Mouse (Mus musculus) liver, embryonic 15.5 days (tissue): ENCODE measurements around the gene Med13. TPM values are rescaled to one million over a fixed set of nuclear protein-coding genes. Genes with fewer than 3 reads are reported as not detected.
"Not testable (repeated sequence)": the region's sequence is repeated elsewhere in the genome, so short reads cannot be mapped to it uniquely, and the experiment has no call there.

ENCODE experiments used
- ATAC-seq: fragments of 200-750 bp; cut with Nextera tagmentation; 2 replicates; pipeline ENCODE4 v1.8.0; 2017; ENCODE audit warnings: moderate number of reproducible peaks, mild to moderate bottlenecking, moderate library complexity; ENCODE audit not compliant: insufficient read depth
- H3K27ac ChIP-seq: fragments of 300-500 bp; sonication (generic); replicated peaks from 2 replicates; pipeline ENCODE4 v1.5.1; 2015; ENCODE audit warnings: mild to moderate bottlenecking, inconsistent platforms
- H3K27me3 ChIP-seq: fragments of 300-500 bp; sonication (generic); 2 replicates; pipeline ENCODE4 v1.6.1; 2015; ENCODE audit warnings: mild to moderate bottlenecking, inconsistent platforms
- H3K36me3 ChIP-seq: fragments of 300-500 bp; sonication (generic); replicated peaks from 2 replicates; pipeline ENCODE4 v1.6.1; 2015; ENCODE audit warnings: moderate library complexity, mild to moderate bottlenecking, inconsistent platforms
- H3K4me1 ChIP-seq: fragments of 300-500 bp; sonication (generic); replicated peaks from 2 replicates; pipeline ENCODE4 v1.6.1; 2015; ENCODE audit warnings: inconsistent platforms
- H3K4me2 ChIP-seq: fragments of 300-500 bp; sonication (generic); 2 replicates; pipeline ENCODE4 v1.6.1; 2015; ENCODE audit warnings: moderate library complexity, mild to moderate bottlenecking, inconsistent platforms
- H3K4me3 ChIP-seq: fragments of 300-500 bp; sonication (generic); replicated peaks from 2 replicates; pipeline ENCODE4 v1.5.1; 2015; ENCODE audit warnings: mild to moderate bottlenecking, inconsistent platforms
- H3K9ac ChIP-seq: fragments of 300-500 bp; sonication (generic); 2 replicates; pipeline ENCODE4 v1.6.1; 2015; ENCODE audit warnings: moderate library complexity, mild to moderate bottlenecking, inconsistent platforms
- H3K9me3 ChIP-seq: fragments of 300-500 bp; sonication (generic); replicated peaks from 2 replicates; pipeline ENCODE4 v1.6.1; 2016; ENCODE audit warnings: inconsistent platforms
- WGBS: fragments of 180-500 bp; shearing (Covaris S2); methylation state at CpG from one replicate; pipeline ENCODE4 v1.1.7; 2015; ENCODE audit warnings: mixed read lengths; ENCODE audit not compliant: insufficient replicate concordance; 5-methylcytosine and 5-hydroxymethylcytosine counted together
- polyA plus RNA-seq: library from polyadenylated mRNA; unstranded; fragments of >200 nt; fragmentation: Nextera tagmentation; extraction: Ambion mirVana; gene quantifications from 2 replicates; pipeline ENCODE4 v1.2.1, GENCODE M21; 2015

The Med13 gene
- polyA plus RNA-seq, 1 experiment from 2014 or later: 2.6 TPM

GRCm38 (mm10) chr11:86350636-86351138, 6.7 kb downstream of the Med13 start:
- no peak overlapping the region for H3K27ac ChIP-seq
- H3K27me3 ChIP-seq: no peaks in the 10 kb centered on the region
- H3K9ac ChIP-seq: no peak overlapping the region
- no peak overlapping the region for H3K4me2 ChIP-seq
- no peak for ATAC-seq
- no peak overlapping the region for H3K4me3 ChIP-seq
- 77% methylated on average over 1 of the region's 1 CpGs for WGBS
- H3K36me3 ChIP-seq: peaks cover 28% of the 10 kb centered on the region
- H3K9me3 ChIP-seq: no peaks in the 10 kb centered on the region
- peaks cover 31% of the 10 kb centered on the region for H3K4me1 ChIP-seq

GRCm38 (mm10) chr11:86349325-86349724, 8.1 kb downstream of the Med13 start:
- Histone ChIP-seq H3K27me3 (no peaks in the 10 kb centered on the region), H3K36me3 (peaks cover 30% of the 10 kb centered on the region), H3K9me3 (no peaks in the 10 kb centered on the region), H3K27ac (no peak overlapping the region), H3K4me3 (no peak overlapping the region), H3K4me2 (no peak overlapping the region), H3K4me1 (peaks cover 21% of the 10 kb centered on the region), H3K9ac (no peak overlapping the region)
- 67% methylated on average over 2 of the region's 2 CpGs for WGBS
- ATAC-seq: no peak

GRCm38 (mm10) chr11:86348872-86349271, 8.5 kb downstream of the Med13 start:
- no peak overlapping the region for H3K27ac ChIP-seq
- H3K4me2 ChIP-seq: no peak overlapping the region
- H3K36me3 ChIP-seq: peaks cover 29% of the 10 kb centered on the region
- no peak overlapping the region for H3K4me3 ChIP-seq
- ATAC-seq: no peak
- peaks cover 17% of the 10 kb centered on the region for H3K4me1 ChIP-seq
- no peaks in the 10 kb centered on the region for H3K27me3 ChIP-seq
- no peaks in the 10 kb centered on the region for H3K9me3 ChIP-seq
- no peak overlapping the region for H3K9ac ChIP-seq

DNA sequence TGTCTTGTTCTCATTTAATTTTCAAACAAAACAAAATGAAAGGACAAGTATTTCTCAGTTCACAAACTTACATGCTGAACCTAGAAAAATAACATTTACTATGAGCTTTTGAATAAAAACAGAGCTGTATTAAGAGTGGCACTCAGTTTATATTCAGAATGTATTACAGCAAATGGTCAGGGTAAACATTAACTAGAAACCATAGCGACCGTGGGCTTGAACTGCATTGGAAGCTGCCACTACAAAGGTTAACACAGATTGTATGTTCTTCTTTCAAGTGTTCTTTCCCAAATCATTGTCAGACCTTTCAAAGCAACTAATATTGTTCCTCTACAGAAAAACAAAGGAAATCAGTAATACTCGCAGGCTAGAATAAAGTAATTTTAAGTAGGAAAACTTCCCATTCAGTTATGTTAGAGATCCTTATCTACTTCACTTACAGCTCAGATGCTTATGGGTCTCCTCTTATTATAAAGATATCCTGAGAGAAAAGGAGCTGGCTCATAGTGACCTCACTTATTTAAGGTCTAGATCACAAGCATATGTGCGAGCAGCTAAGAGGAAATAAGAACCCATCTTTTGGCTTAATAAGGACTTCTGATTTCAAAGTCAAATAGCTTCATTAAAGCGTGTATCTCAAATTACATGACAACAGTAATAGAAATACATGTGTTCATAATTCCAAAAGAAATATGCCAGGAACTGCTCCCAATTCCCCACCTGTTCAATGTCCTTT, 9.8 kb downstream of the Med13 start:
- Histone ChIP-seq H3K36me3 (peaks cover 21% of the 10 kb centered on the region), H3K27ac (no peak overlapping the region), H3K9me3 (no peaks in the 10 kb centered on the region), H3K4me1 (peaks cover 7% of the 10 kb centered on the region), H3K27me3 (no peaks in the 10 kb centered on the region), H3K4me3 (no peak overlapping the region), H3K4me2 (0 out of 2 replicates have a peak overlapping the region, but pooled peaks have one; percentile 2), H3K9ac (no peak overlapping the region)
- no peak for ATAC-seq
- WGBS: 85% methylated on average over 5 of the region's 5 CpGs

DNA sequence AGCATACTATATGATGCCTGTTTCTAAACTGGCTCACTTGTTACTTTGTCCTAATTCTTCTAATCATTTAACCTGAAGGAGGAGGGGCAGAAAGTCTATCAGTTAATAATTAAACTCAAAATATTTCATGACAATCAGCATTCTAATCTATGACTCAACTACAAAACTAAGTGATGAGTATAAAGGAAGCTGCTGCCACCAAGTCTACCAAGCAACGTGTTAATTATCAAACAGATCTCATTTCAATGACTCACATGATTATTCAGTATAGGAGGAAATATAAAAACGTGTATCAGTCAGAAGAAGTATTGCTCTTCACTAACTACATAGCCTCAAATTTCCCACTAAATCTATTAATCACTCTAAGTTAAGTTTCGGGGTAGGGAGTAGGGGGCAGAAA, 10.9 kb downstream of the Med13 start:
- H3K4me3 ChIP-seq: no peak overlapping the region
- ATAC-seq: no peak
- WGBS: 58% methylated on average over 3 of the region's 3 CpGs
- H3K9ac ChIP-seq: no peak overlapping the region
- H3K4me1 ChIP-seq: 0 out of 2 replicates have a peak, but pooled peaks cover 2% of the 10 kb centered on the region
- no peak overlapping the region for H3K27ac ChIP-seq
- no peak overlapping the region for H3K4me2 ChIP-seq
- no peaks in the 10 kb centered on the region for H3K27me3 ChIP-seq
- H3K36me3 ChIP-seq: peaks cover 26% of the 10 kb centered on the region
- H3K9me3 ChIP-seq: no peaks in the 10 kb centered on the region

GRCm38 (mm10) chr11:86344940-86345339, 12.5 kb downstream of the Med13 start:
- not testable (repeated sequence) for H3K9me3 ChIP-seq, H3K27me3 ChIP-seq, ATAC-seq, H3K9ac ChIP-seq, H3K27ac ChIP-seq, H3K4me3 ChIP-seq, H3K4me1 ChIP-seq, H3K4me2 ChIP-seq
- 76% methylated on average over 1 of the region's 1 CpGs for WGBS
- H3K36me3 ChIP-seq: peaks cover 34% of the 10 kb centered on the region

DNA sequence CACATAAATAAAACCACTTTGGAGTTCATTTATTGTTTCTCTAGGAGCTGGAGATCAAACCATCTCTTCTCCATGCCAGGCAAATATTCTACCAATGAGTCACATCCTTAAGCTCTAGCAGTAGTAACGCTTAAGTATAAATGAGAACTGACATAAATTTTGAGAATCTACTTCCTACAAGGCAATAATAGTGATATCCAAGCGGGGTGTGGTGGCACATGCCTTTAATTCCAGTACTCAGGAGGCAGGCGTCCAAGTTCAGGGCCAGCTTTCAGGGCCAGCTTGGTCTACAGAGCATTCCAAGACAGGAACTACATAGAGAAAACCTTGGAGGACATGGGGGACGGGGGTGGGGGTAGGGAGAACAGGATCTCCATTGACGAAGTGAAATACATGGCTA, 33.2 kb downstream of the Med13 start:
- Histone ChIP-seq H3K27me3 (no peaks in the 10 kb centered on the region), H3K4me2 (no peak overlapping the region), H3K36me3 (peaks cover 47% of the 10 kb centered on the region), H3K27ac (no peak overlapping the region), H3K4me3 (no peak overlapping the region), H3K9me3 (no peaks in the 10 kb centered on the region), H3K9ac (no peak overlapping the region), H3K4me1 (no peaks in the 10 kb centered on the region)
- no peak for ATAC-seq
- WGBS: 80% methylated on average over 5 of the region's 5 CpGs

DNA sequence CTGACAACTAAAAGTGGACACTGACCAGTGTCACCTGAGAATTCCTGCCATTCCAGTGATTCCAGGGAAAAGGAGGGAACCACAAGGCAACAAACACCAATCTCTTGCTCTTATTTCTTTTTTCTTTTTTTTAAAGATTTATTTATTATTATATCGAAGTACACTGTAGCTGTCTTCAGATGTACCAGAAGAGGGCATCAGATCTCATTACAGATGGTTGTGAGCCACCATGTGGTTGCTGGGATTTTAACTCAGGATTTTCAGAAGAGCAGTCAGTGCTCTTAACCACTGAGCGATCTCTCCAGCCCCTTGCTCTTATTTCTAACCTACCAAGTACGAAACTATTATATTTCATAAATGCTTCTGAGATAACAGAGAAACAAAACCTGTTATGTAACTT, 42.4 kb downstream of the Med13 start:
- WGBS: 76% methylated on average over 3 of the region's 3 CpGs
- not testable (repeated sequence) for H3K9me3 ChIP-seq, ATAC-seq, H3K4me3 ChIP-seq, H3K9ac ChIP-seq, H3K4me1 ChIP-seq, H3K27ac ChIP-seq, H3K4me2 ChIP-seq, H3K27me3 ChIP-seq
- peaks cover 48% of the 10 kb centered on the region for H3K36me3 ChIP-seq

DNA sequence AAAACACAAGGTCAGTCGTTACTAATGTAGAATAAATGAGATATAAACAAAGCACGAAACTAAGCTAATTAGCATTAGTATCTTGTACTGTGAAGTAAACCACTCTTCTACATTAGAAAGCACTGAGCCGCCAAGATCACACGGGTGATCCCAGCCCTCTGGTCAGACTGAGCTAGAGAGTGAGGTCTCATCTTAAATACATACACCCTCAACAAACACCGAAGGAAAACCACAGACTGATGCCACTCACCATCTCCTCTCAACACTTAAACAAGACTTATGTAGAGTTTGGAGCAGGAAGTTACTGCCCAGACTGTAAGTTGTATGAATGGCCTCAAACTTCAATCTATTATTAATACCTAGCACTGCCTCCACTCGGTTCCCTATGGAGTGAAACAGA, 47.1 kb downstream of the Med13 start:
- no peak for ATAC-seq
- peaks cover 45% of the 10 kb centered on the region for H3K36me3 ChIP-seq
- H3K9me3 ChIP-seq: no peaks in the 10 kb centered on the region
- H3K9ac ChIP-seq: no peak overlapping the region
- no peak overlapping the region for H3K4me2 ChIP-seq
- 56% methylated on average over 6 of the region's 6 CpGs for WGBS
- H3K4me1 ChIP-seq: no peaks in the 10 kb centered on the region
- no peaks in the 10 kb centered on the region for H3K27me3 ChIP-seq
- no peak overlapping the region for H3K4me3 ChIP-seq
- no peak overlapping the region for H3K27ac ChIP-seq

- H3K4me2 ChIP-seq, H3K27ac ChIP-seq, H3K9me3 ChIP-seq, H3K27me3 ChIP-seq, H3K9ac ChIP-seq, H3K4me1 ChIP-seq, H3K4me3 ChIP-seq, ATAC-seq: not testable (repeated sequence)
- 88% methylated on average over 10 of the region's 10 CpGs for WGBS
- peaks cover 53% of the 10 kb centered on the region for H3K36me3 ChIP-seq
Observed at GRCm38 (mm10) chr11:86292201-86292600, 65.2 kb downstream of the Med13 start.

GRCm38 (mm10) chr11:86291714-86292113, 65.7 kb downstream of the Med13 start:
- H3K27ac ChIP-seq: no peak overlapping the region
- 91% methylated on average over 6 of the region's 6 CpGs for WGBS
- ATAC-seq: no peak
- H3K4me1 ChIP-seq: no peaks in the 10 kb centered on the region
- no peaks in the 10 kb centered on the region for H3K27me3 ChIP-seq
- no peak overlapping the region for H3K4me3 ChIP-seq
- no peaks in the 10 kb centered on the region for H3K9me3 ChIP-seq
- no peak overlapping the region for H3K9ac ChIP-seq
- no peak overlapping the region for H3K4me2 ChIP-seq
- peaks cover 51% of the 10 kb centered on the region for H3K36me3 ChIP-seq

DNA sequence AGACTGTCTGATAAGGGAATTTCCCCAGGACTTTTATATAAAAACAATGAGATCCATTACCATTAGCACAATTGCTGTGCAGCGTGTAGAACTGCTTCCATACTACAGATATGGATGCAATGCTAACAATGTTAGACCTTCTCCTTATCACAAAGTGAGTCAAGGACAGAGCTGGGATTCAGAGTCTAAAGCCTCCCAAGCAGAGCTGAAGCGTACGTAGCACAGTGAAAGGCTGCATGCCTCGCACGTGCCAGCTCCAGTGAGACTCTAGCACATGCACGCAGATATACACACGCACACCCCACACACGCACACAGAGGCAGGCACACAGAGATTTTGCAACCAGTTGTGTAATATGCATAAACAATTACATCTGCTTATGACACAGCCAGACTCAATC, 71.7 kb downstream of the Med13 start:
- 90% methylated on average over 8 of the region's 8 CpGs for WGBS
- no peaks in the 10 kb centered on the region for H3K9me3 ChIP-seq
- ATAC-seq: no peak
- H3K4me2 ChIP-seq: no peak overlapping the region
- no peak overlapping the region for H3K9ac ChIP-seq
- no peaks in the 10 kb centered on the region for H3K27me3 ChIP-seq
- H3K36me3 ChIP-seq: peaks cover 79% of the 10 kb centered on the region
- no peak overlapping the region for H3K27ac ChIP-seq
- H3K4me3 ChIP-seq: no peak overlapping the region
- no peaks in the 10 kb centered on the region for H3K4me1 ChIP-seq
